ENCODE assay signal across 12 mouse cellular contexts in genomic region chr10:12700576-12700975, GRCm38 (mm10).
DNase-seq lines count a peak whose midpoint lies in the region; ATAC-seq and TF ChIP-seq lines count a peak whose summit lies in the region.
"Had no signal": no experiment of that assay in that cellular context is flagged by ENCODE, and none has a peak within 500 bp of the region (broad histone marks: within the 10 kb centered on the region; RNA-seq: fewer than 3 reads in every experiment).

No protein-coding gene starts in this region.

- no peak overlapping the region for H3K9ac ChIP-seq in forebrain, postnatal 0 days
- no peak overlapping the region for H3K9ac ChIP-seq in forebrain, embryonic 16.5 days (replicated peaks; ENCODE audit: low read depth, low read length)
- H3K9ac ChIP-seq in liver, embryonic 12.5 days = no peak overlapping the region
- H3K9ac ChIP-seq in liver, postnatal 0 days (replicated peaks) = no peak overlapping the region
- H3K9ac ChIP-seq in kidney, embryonic 14.5 days (ENCODE audit: low read depth, low read length) = no peak overlapping the region
- H3K9ac ChIP-seq: hindbrain, embryonic 14.5 days; limb, embryonic 15.5 days; midbrain, embryonic 13.5 days had no signal

- no peaks in the 10 kb centered on the region for H3K27me3 ChIP-seq in forebrain, postnatal 0 days (ENCODE audit: insufficient read depth, low read length)
- H3K27me3 ChIP-seq in forebrain, embryonic 16.5 days (replicated peaks; ENCODE audit: control insufficient read depth, insufficient read depth, low read length) = no peaks in the 10 kb centered on the region
- no peaks in the 10 kb centered on the region for H3K27me3 ChIP-seq in liver, embryonic 12.5 days (replicated peaks)
- H3K27me3 ChIP-seq in E14TG2a.4 (ENCODE audit: insufficient read depth, low read length) = no peaks in the 10 kb centered on the region
- no peaks in the 10 kb centered on the region for H3K27me3 ChIP-seq in liver, postnatal 0 days (ENCODE audit: insufficient read depth, low read length)
- H3K27me3 ChIP-seq in kidney, embryonic 14.5 days (ENCODE audit: control insufficient read depth, insufficient read depth, low read length) = no peaks in the 10 kb centered on the region
- H3K27me3 ChIP-seq: limb, embryonic 15.5 days; midbrain, embryonic 13.5 days had no signal

- H3K4me3 ChIP-seq in forebrain, postnatal 0 days (ENCODE audit: low read depth, low read length) = no peak overlapping the region
- H3K4me3 ChIP-seq in forebrain, embryonic 16.5 days (replicated peaks; ENCODE audit: low read length) = no peak overlapping the region
- H3K4me3 ChIP-seq in liver, embryonic 12.5 days = no peak overlapping the region
- no peak overlapping the region for H3K4me3 ChIP-seq in E14TG2a.4 (replicated peaks; ENCODE audit: low read length)
- H3K4me3 ChIP-seq in liver, postnatal 0 days (ENCODE audit: low read depth, low read length) = no peak overlapping the region
- no peak overlapping the region for H3K4me3 ChIP-seq in kidney, embryonic 14.5 days (ENCODE audit: low read length)
- H3K4me3 ChIP-seq: limb, embryonic 15.5 days; midbrain, embryonic 13.5 days had no signal

- H3K27ac ChIP-seq in forebrain, postnatal 0 days (ENCODE audit: low read depth, low read length) = no peak overlapping the region
- H3K27ac ChIP-seq in forebrain, embryonic 16.5 days (ENCODE audit: low read length) = no peak overlapping the region
- no peak overlapping the region for H3K27ac ChIP-seq in liver, embryonic 12.5 days
- no peak overlapping the region for H3K27ac ChIP-seq in liver, postnatal 0 days (ENCODE audit: low read depth)
- no peak overlapping the region for H3K27ac ChIP-seq in kidney, embryonic 14.5 days (ENCODE audit: low read depth, low read length)
- H3K27ac ChIP-seq: hindbrain, embryonic 14.5 days; limb, embryonic 15.5 days; midbrain, embryonic 13.5 days had no signal

- no peak for ATAC-seq in forebrain, postnatal 0 days
- ATAC-seq in forebrain, embryonic 16.5 days = no peak
- no peak for ATAC-seq in liver, embryonic 12.5 days
- ATAC-seq in liver, postnatal 0 days = no peak
- ATAC-seq in monocyte, adult 5-6 weeks (replicated peaks; ENCODE audit: insufficient number of reproducible peaks, low FRiP score, low TSS enrichment, poor library complexity, severe bottlenecking) = no peak
- no peak for ATAC-seq in kidney, embryonic 14.5 days (ENCODE audit: low FRiP score, low TSS enrichment)
- ATAC-seq: midbrain, embryonic 13.5 days had no signal

- WGBS in forebrain, postnatal 0 days = 80% methylated on average over 3 of the region's 3 CpGs
- WGBS in forebrain, embryonic 16.5 days = 76% methylated on average over 3 of the region's 3 CpGs
- 70% methylated on average over 3 of the region's 3 CpGs for WGBS in liver, embryonic 12.5 days (ENCODE audit: insufficient replicate concordance)
- WGBS in liver, postnatal 0 days (ENCODE audit: insufficient replicate concordance) = 76% methylated on average over 3 of the region's 3 CpGs
- WGBS in kidney, embryonic 14.5 days = 79% methylated on average over 3 of the region's 3 CpGs

- H3K36me3 ChIP-seq in forebrain, postnatal 0 days (ENCODE audit: insufficient read depth) = no peaks in the 10 kb centered on the region
- H3K36me3 ChIP-seq in forebrain, embryonic 16.5 days (ENCODE audit: control insufficient read depth, insufficient read depth) = no peaks in the 10 kb centered on the region
- H3K36me3 ChIP-seq in liver, embryonic 12.5 days = peaks cover 7% of the 10 kb centered on the region
- H3K36me3 ChIP-seq in E14TG2a.4 (ENCODE audit: insufficient read depth, low read length) = no peaks in the 10 kb centered on the region
- H3K36me3 ChIP-seq in liver, postnatal 0 days (replicated peaks; ENCODE audit: insufficient read depth, low read length) = peaks cover 14% of the 10 kb centered on the region
- peaks cover 5% of the 10 kb centered on the region; the same call in 1 of the 2 replicates for H3K36me3 ChIP-seq in kidney, embryonic 14.5 days (ENCODE audit: control insufficient read depth, insufficient read depth, low read length)
- H3K36me3 ChIP-seq: midbrain, embryonic 13.5 days had no signal

- H3K4me2 ChIP-seq in forebrain, postnatal 0 days (ENCODE audit: low read depth) = no peak overlapping the region
- no peak overlapping the region for H3K4me2 ChIP-seq in forebrain, embryonic 16.5 days (ENCODE audit: low read length)
- H3K4me2 ChIP-seq in liver, embryonic 12.5 days = no peak overlapping the region
- no peak overlapping the region for H3K4me2 ChIP-seq in liver, postnatal 0 days (ENCODE audit: low read depth, low read length)
- H3K4me2 ChIP-seq in kidney, embryonic 14.5 days (replicated peaks; ENCODE audit: low read depth, low read length) = no peak overlapping the region
- H3K4me2 ChIP-seq: hindbrain, embryonic 14.5 days; limb, embryonic 15.5 days; midbrain, embryonic 13.5 days had no signal

- TF ChIP-seq CTCF in forebrain, postnatal 0 days (IDR thresholded peaks at IDR 0.05; ENCODE audit: low read depth) = peak; percentile 24; the same call in 1 of the 2 replicates
- TF ChIP-seq CTCF in E14TG2a.4 (conservative IDR thresholded peaks at IDR 0.05; ENCODE audit: low read length) = peak; percentile 91
- peak; percentile 53 for TF ChIP-seq CTCF in liver, postnatal 0 days (IDR thresholded peaks at IDR 0.05; ENCODE audit: low read depth)

- no peak for DNase-seq in forebrain, postnatal 0 days
- DNase-seq in liver = peak; percentile 43
- DNase-seq in liver, postnatal 0 days = no peak
- DNase-seq: gastrocnemius, postnatal 25 days had no signal

- no peaks in the 10 kb centered on the region for H3K9me3 ChIP-seq in forebrain, postnatal 0 days (ENCODE audit: low read length)
- no peaks in the 10 kb centered on the region for H3K9me3 ChIP-seq in forebrain, embryonic 16.5 days (ENCODE audit: control insufficient read depth, low read length)
- H3K9me3 ChIP-seq in liver, embryonic 12.5 days (replicated peaks) = no peaks in the 10 kb centered on the region
- H3K9me3 ChIP-seq in E14TG2a.4 (ENCODE audit: low read length) = no peaks in the 10 kb centered on the region
- H3K9me3 ChIP-seq in liver, postnatal 0 days (ENCODE audit: low read length) = no peaks in the 10 kb centered on the region
- no peaks in the 10 kb centered on the region for H3K9me3 ChIP-seq in kidney, embryonic 14.5 days (ENCODE audit: control insufficient read depth, low read length)
- H3K9me3 ChIP-seq: limb, embryonic 15.5 days; midbrain, embryonic 13.5 days had no signal

- no peaks in the 10 kb centered on the region for H3K4me1 ChIP-seq in forebrain, postnatal 0 days (ENCODE audit: insufficient read depth)
- no peaks in the 10 kb centered on the region for H3K4me1 ChIP-seq in forebrain, embryonic 16.5 days (replicated peaks; ENCODE audit: control insufficient read depth, insufficient read depth, low read length)
- peaks cover 8% of the 10 kb centered on the region for H3K4me1 ChIP-seq in liver, embryonic 12.5 days
- H3K4me1 ChIP-seq in E14TG2a.4 (replicated peaks; ENCODE audit: low read depth, low read length) = peaks cover 6% of the 10 kb centered on the region
- no peaks in the 10 kb centered on the region for H3K4me1 ChIP-seq in liver, postnatal 0 days (ENCODE audit: insufficient read depth)
- H3K4me1 ChIP-seq in kidney, embryonic 14.5 days (ENCODE audit: control insufficient read depth, insufficient read depth, low read length) = no peaks in the 10 kb centered on the region; the same call in 1 of the 2 replicates
- H3K4me1 ChIP-seq: midbrain, embryonic 13.5 days had no signal

- no peak for TF ChIP-seq EP300 in liver, postnatal 0 days (IDR thresholded peaks at IDR 0.05; ENCODE audit: low read depth)

Comparison
In these comparisons a context has a peak if more than half of its experiments do, and no peak if none do; other contexts are left out.
1. CTCF ChIP-seq: peak in every context shown above with its lines; median percentile 91 in E14TG2a.4; 53 in liver, postnatal 0 days; 24 in forebrain, postnatal 0 days.